Mouse (Mus musculus) lung, embryonic 16.5 days (tissue): ENCODE data around the gene Raet1e. TPM values are rescaled to one million over a fixed set of nuclear protein-coding genes. Genes with fewer than 3 reads are reported as not detected.
A peak's percentile ranks its signal among the peaks of the same experiment; 100 is the strongest.

Experiments used
- ATAC-seq: fragments of 200-750 bp; cut with Nextera tagmentation; 2 replicates; pipeline ENCODE4 v1.8.0; 2017; ENCODE audit warnings: low read depth, mild to moderate bottlenecking, moderate library complexity
- H3K27ac ChIP-seq: fragments of 300-500 bp; sonication (generic); 2 replicates; pipeline ENCODE4 v1.5.1; 2014; ENCODE audit warnings: mild to moderate bottlenecking, control low read depth, low read length
- H3K27me3 ChIP-seq: fragments of 300-500 bp; sonication (generic); 2 replicates; pipeline ENCODE4 v1.6.1; 2014; ENCODE audit warnings: low read depth, low read length, mixed read lengths; ENCODE audit not compliant: control insufficient read depth, insufficient read depth
- H3K36me3 ChIP-seq: fragments of 300-500 bp; sonication (generic); 2 replicates; pipeline ENCODE4 v1.6.1; 2014; ENCODE audit warnings: low read length; ENCODE audit not compliant: control insufficient read depth, insufficient read depth
- H3K4me1 ChIP-seq: fragments of 300-500 bp; sonication (generic); replicated peaks from 2 replicates; pipeline ENCODE4 v1.6.1; 2014; ENCODE audit warnings: low read length, mixed read lengths; ENCODE audit not compliant: control insufficient read depth, insufficient read depth
- H3K4me2 ChIP-seq: fragments of 300-500 bp; sonication (generic); 2 replicates; pipeline ENCODE4 v1.6.1; 2014; ENCODE audit warnings: low read depth, low read length, control low read depth
- H3K4me3 ChIP-seq: fragments of 300-500 bp; sonication (generic); 2 replicates; pipeline ENCODE4 v1.5.1; 2014; ENCODE audit warnings: mild to moderate bottlenecking, low read length, control low read depth
- H3K9ac ChIP-seq: fragments of 300-500 bp; sonication (generic); 2 replicates; pipeline ENCODE4 v1.6.1; 2014; ENCODE audit warnings: low read length, control low read depth
- H3K9me3 ChIP-seq: fragments of 300-500 bp; sonication (generic); 2 replicates; pipeline ENCODE4 v1.6.1; 2016; ENCODE audit warnings: low read length; ENCODE audit not compliant: control insufficient read depth
- WGBS: fragments of 180-500 bp; shearing (Covaris S2); extraction: QIAGEN DNeasy Blood & Tissue Kit; methylation state at CpG from one replicate; pipeline ENCODE4 v1.1.7; 2014; 5-methylcytosine and 5-hydroxymethylcytosine counted together
- polyA plus RNA-seq: library from polyadenylated mRNA; unstranded; fragments of >200 nt; fragmentation: Nextera tagmentation; extraction: Ambion mirVana; gene quantifications from 2 replicates; pipeline ENCODE4 v1.2.1, GENCODE M21; 2015

Gene Raet1e
- polyA plus RNA-seq, 1 experiment from 2014 or later, result 10.8 TPM

GRCm38 (mm10) chr10:22297766-22298461 lies 139.5 kb downstream of the Raet1e start:
- Histone ChIP-seq H3K9ac (no peak overlapping the region), H3K27me3 (no peaks in the 10 kb centered on the region), H3K4me2 (no peak overlapping the region), H3K36me3 (no peaks in the 10 kb centered on the region), H3K27ac (no peak overlapping the region), H3K9me3 (no peaks in the 10 kb centered on the region), H3K4me1 (no peaks in the 10 kb centered on the region), H3K4me3 (no peak overlapping the region)
- ATAC-seq, result no peak
- WGBS, result 36% methylated on average over 8 of the region's 8 CpGs

- no peak overlapping the region for H3K4me3 ChIP-seq
- no peak overlapping the region for H3K9ac ChIP-seq
- no peaks in the 10 kb centered on the region for H3K9me3 ChIP-seq
- ATAC-seq, result no peak
- H3K27ac ChIP-seq, result no peak overlapping the region
- no peaks in the 10 kb centered on the region for H3K36me3 ChIP-seq
- no peaks in the 10 kb centered on the region for H3K27me3 ChIP-seq
- H3K4me1 ChIP-seq, result no peaks in the 10 kb centered on the region
- no peak overlapping the region for H3K4me2 ChIP-seq
- 57% methylated on average over 2 of the region's 2 CpGs for WGBS
Measured at GRCm38 (mm10) chr10:22299324-22299723, 141.0 kb downstream of the Raet1e start.

GRCm38 (mm10) chr10:22301641-22302040 lies 143.3 kb downstream of the Raet1e start:
- H3K9ac ChIP-seq, result no peak overlapping the region
- ATAC-seq, result no peak
- H3K27ac ChIP-seq, result no peak overlapping the region
- no peaks in the 10 kb centered on the region for H3K27me3 ChIP-seq
- 57% methylated on average over 1 of the region's 1 CpGs for WGBS
- no peak overlapping the region for H3K4me3 ChIP-seq
- no peaks in the 10 kb centered on the region for H3K4me1 ChIP-seq
- no peaks in the 10 kb centered on the region for H3K9me3 ChIP-seq
- H3K4me2 ChIP-seq, result no peak overlapping the region
- H3K36me3 ChIP-seq, result no peaks in the 10 kb centered on the region

GRCm38 (mm10) chr10:22302344-22303057 lies 144.1 kb downstream of the Raet1e start:
- Histone ChIP-seq H3K4me3 (no peak overlapping the region), H3K27me3 (no peaks in the 10 kb centered on the region), H3K9me3 (no peaks in the 10 kb centered on the region), H3K27ac (no peak overlapping the region), H3K4me1 (no peaks in the 10 kb centered on the region), H3K9ac (no peak overlapping the region), H3K36me3 (no peaks in the 10 kb centered on the region), H3K4me2 (no peak overlapping the region)
- 64% methylated on average over 5 of the region's 5 CpGs for WGBS
- ATAC-seq, result no peak

DNA sequence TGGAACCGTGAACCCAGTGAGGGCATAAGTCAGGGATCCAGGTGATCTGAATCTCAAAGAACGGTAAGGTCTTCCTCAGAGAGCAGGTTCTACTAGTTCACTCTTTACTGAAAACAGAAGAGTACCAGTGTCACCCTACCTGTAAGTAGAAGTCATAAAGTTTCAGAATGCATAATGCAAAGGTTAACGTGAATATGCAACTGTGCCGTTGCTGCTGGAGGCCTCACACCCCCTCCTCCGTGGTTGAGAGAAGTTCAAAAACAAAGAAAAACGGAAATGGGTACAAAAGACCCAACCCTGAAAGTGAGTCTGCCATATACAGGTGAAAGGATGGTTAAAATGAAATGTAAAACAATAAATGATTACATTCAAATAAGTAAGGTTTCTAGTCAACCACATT lies 145.4 kb downstream of the Raet1e start:
- Histone ChIP-seq H3K4me2 (no peak overlapping the region), H3K27ac (no peak overlapping the region), H3K4me1 (no peaks in the 10 kb centered on the region), H3K4me3 (no peak overlapping the region), H3K9me3 (no peaks in the 10 kb centered on the region), H3K27me3 (no peaks in the 10 kb centered on the region), H3K9ac (no peak overlapping the region), H3K36me3 (no peaks in the 10 kb centered on the region)
- 86% methylated on average over 6 of the region's 6 CpGs for WGBS
- no peak for ATAC-seq

GRCm38 (mm10) chr10:22305801-22306200 lies 147.4 kb downstream of the Raet1e start:
- Histone ChIP-seq H3K4me3 (no peak overlapping the region), H3K9me3 (no peaks in the 10 kb centered on the region), H3K4me1 (no peaks in the 10 kb centered on the region), H3K27me3 (no peaks in the 10 kb centered on the region), H3K9ac (no peak overlapping the region), H3K27ac (no peak overlapping the region), H3K4me2 (no peak overlapping the region), H3K36me3 (no peaks in the 10 kb centered on the region)
- 76% methylated on average over 4 of the region's 4 CpGs for WGBS
- ATAC-seq, result no peak

- H3K27me3 ChIP-seq, result no peaks in the 10 kb centered on the region
- no peak overlapping the region for H3K27ac ChIP-seq
- H3K4me1 ChIP-seq, result no peaks in the 10 kb centered on the region
- H3K9ac ChIP-seq, result no peak overlapping the region
- H3K4me3 ChIP-seq, result no peak overlapping the region
- H3K9me3 ChIP-seq, result no peaks in the 10 kb centered on the region
- no peaks in the 10 kb centered on the region for H3K36me3 ChIP-seq
- H3K4me2 ChIP-seq, result no peak overlapping the region
- WGBS, result 48% methylated on average over 4 of the region's 4 CpGs
- ATAC-seq, result peak; percentile 36; the same call in 1 of the 2 replicates
Measured at GRCm38 (mm10) chr10:22306452-22306851, 148.1 kb downstream of the Raet1e start.

DNA sequence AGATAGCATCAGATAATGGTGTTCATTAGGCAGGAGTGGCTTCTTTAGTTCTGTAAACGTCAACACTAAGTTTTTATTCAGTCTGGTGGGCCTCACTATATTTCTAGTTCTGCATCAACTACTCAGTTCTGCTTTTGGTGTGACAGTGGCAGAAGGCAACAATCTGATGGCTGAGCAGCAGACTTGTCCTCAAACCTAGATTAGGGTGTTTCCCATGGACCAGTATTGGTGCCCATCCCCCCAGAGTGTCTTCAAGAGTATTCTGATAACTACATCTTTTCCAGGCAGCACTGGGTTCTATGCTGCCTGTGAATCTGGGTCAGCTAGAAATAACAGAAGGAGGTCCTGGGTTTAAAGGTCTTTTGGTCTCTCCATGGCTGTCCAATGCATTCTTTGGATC lies 149.9 kb downstream of the Raet1e start:
- 68% methylated on average over 1 of the region's 1 CpGs for WGBS
- no peak overlapping the region for H3K4me3 ChIP-seq
- no peak overlapping the region for H3K9ac ChIP-seq
- no peaks in the 10 kb centered on the region for H3K27me3 ChIP-seq
- no peaks in the 10 kb centered on the region for H3K36me3 ChIP-seq
- H3K4me1 ChIP-seq, result no peaks in the 10 kb centered on the region
- H3K4me2 ChIP-seq, result no peak overlapping the region
- no peak overlapping the region for H3K27ac ChIP-seq
- no peaks in the 10 kb centered on the region for H3K9me3 ChIP-seq
- no peak for ATAC-seq

- no peaks in the 10 kb centered on the region for H3K27me3 ChIP-seq
- H3K36me3 ChIP-seq, result no peaks in the 10 kb centered on the region
- no peak overlapping the region for H3K27ac ChIP-seq
- H3K4me3 ChIP-seq, result no peak overlapping the region
- H3K4me2 ChIP-seq, result no peak overlapping the region
- H3K4me1 ChIP-seq, result no peaks in the 10 kb centered on the region
- no peaks in the 10 kb centered on the region for H3K9me3 ChIP-seq
- WGBS, result 76% methylated on average over 2 of the region's 2 CpGs
- H3K9ac ChIP-seq, result no peak overlapping the region
- ATAC-seq, result no peak
Measured at GRCm38 (mm10) chr10:22322858-22323257, 164.5 kb downstream of the Raet1e start.
